Mouse (Mus musculus) testis, adult 2 months (tissue): Measurements from ENCODE around the gene Rsrc2.

ENCODE experiments used
- CTCF ChIP-seq: fragments of 200-500 bp; IDR thresholded peaks from 2 replicates; pipeline ENCODE4 v1.5.1; 2012; ENCODE audit warnings: low read depth, mild to moderate bottlenecking, inconsistent platforms, low read length, moderate library complexity; ENCODE audit not compliant: control insufficient read depth, insufficient read depth, insufficient replicate concordance
- POLR2A ChIP-seq: fragments of 200-500 bp; IDR thresholded peaks from 2 replicates; pipeline ENCODE4 v1.6.1; 2012; ENCODE audit warnings: low read depth, mild to moderate bottlenecking, inconsistent platforms, low read length, moderate library complexity; ENCODE audit not compliant: control insufficient read depth

- TF ChIP-seq CTCF (no peak), POLR2A (no peak)
These were observed 39.6 kb downstream of the Rsrc2 start for GRCm38 (mm10) chr5:123709571-123709970.
